Mouse (Mus musculus) intestine, postnatal 0 days (tissue): Measurements from ENCODE around the gene Psg16. TPM values are rescaled to one million over a fixed set of nuclear protein-coding genes. Genes with fewer than 3 reads are reported as not detected.

ENCODE experiments used
- ATAC-seq: fragments of 200-750 bp; cut with Nextera tagmentation; 2 replicates; pipeline ENCODE4 v1.8.0; 2017; ENCODE audit warnings: mild to moderate bottlenecking, moderate TSS enrichment, moderate library complexity
- H3K27ac ChIP-seq: fragments of 300-500 bp; sonication (generic); 2 replicates; pipeline ENCODE4 v1.5.1; 2014; ENCODE audit warnings: mild to moderate bottlenecking, low read depth, low read length, moderate library complexity
- H3K27me3 ChIP-seq: fragments of 300-500 bp; sonication (generic); replicated peaks from 2 replicates; pipeline ENCODE4 v1.6.1; 2014; ENCODE audit warnings: low read length, mixed read lengths; ENCODE audit not compliant: control insufficient read depth, insufficient read depth
- H3K36me3 ChIP-seq: fragments of 300-500 bp; sonication (generic); 2 replicates; pipeline ENCODE4 v1.6.1; 2014; ENCODE audit warnings: mild to moderate bottlenecking, moderate library complexity; ENCODE audit not compliant: control insufficient read depth, insufficient read depth
- H3K4me1 ChIP-seq: fragments of 300-500 bp; sonication (generic); replicated peaks from 2 replicates; pipeline ENCODE4 v1.6.1; 2014; ENCODE audit warnings: antibody characterized with exemption, low read length, mixed read lengths; ENCODE audit not compliant: control insufficient read depth, insufficient read depth
- H3K4me2 ChIP-seq: fragments of 300-500 bp; sonication (generic); replicated peaks from 2 replicates; pipeline ENCODE4 v1.6.1; 2014; ENCODE audit warnings: low read depth, mild to moderate bottlenecking, moderate library complexity
- H3K4me3 ChIP-seq: fragments of 300-500 bp; sonication (generic); 2 replicates; pipeline ENCODE4 v1.5.1; 2014; ENCODE audit warnings: low read depth, low read length
- H3K9ac ChIP-seq: fragments of 300-500 bp; sonication (generic); 2 replicates; pipeline ENCODE4 v1.6.1; 2014; ENCODE audit warnings: mild to moderate bottlenecking, low read depth, low read length
- H3K9me3 ChIP-seq: fragments of 300-500 bp; sonication (generic); 2 replicates; pipeline ENCODE4 v1.6.1; 2016; ENCODE audit warnings: mixed run types; ENCODE audit not compliant: control insufficient read depth
- CTCF ChIP-seq: sonication (generic); IDR thresholded peaks from 2 replicates; pipeline ENCODE4 v1.5.1; 2016; ENCODE audit warnings: low read depth, mild to moderate bottlenecking, control low read depth, antibody characterized with exemption, moderate library complexity
- WGBS: fragments of 180-500 bp; shearing (Covaris S2); extraction: QIAGEN DNeasy Blood & Tissue Kit; methylation state at CpG from one replicate; pipeline ENCODE4 v1.1.7; 2014; 5-methylcytosine and 5-hydroxymethylcytosine counted together
- polyA plus RNA-seq: library from polyadenylated mRNA; unstranded; fragments of >200 nt; fragmentation: Nextera tagmentation; extraction: Ambion mirVana; gene quantifications from 2 replicates; pipeline ENCODE4 v1.2.1, GENCODE M21; 2015

The Psg16 gene
- polyA plus RNA-seq, 1 experiment from 2014 or later, result 0.33 TPM

GRCm38 (mm10) chr7:17156885-17157677, 83.2 kb downstream of the Psg16 start:
- no peak for ATAC-seq
- H3K9ac ChIP-seq, result no peak overlapping the region
- TF ChIP-seq CTCF, result no peak

DNA sequence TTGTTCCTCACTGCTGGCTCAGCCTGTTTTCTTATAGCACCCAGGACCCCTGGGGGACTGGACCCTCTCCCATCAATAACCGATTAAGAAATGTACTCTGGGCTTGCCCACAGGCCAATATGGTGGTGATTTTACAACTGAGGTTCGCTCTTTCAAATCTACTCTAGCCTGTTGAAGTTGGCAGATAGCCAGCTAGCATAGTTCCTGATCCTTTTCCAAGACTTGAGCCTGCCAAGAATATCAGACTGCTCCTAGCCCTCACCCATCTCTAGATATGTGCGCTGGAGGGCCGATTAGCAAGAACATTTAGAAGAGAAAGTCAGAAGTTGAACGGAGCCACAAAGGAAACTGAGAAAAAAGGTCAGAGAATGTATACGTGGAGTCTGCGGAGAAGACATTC, 85.2 kb downstream of the Psg16 start:
- no peak for ATAC-seq
- Histone ChIP-seq H3K4me2 (no peak overlapping the region), H3K27ac (no peak overlapping the region), H3K27me3 (no peaks in the 10 kb centered on the region), H3K4me3 (no peak overlapping the region), H3K4me1 (no peaks in the 10 kb centered on the region), H3K36me3 (no peaks in the 10 kb centered on the region), H3K9ac (no peak overlapping the region), H3K9me3 (no peaks in the 10 kb centered on the region)
- no peak for TF ChIP-seq CTCF
- WGBS, result 79% methylated on average over 7 of the region's 7 CpGs

More at GRCm38 (mm10) chr7:17156885-17157677, 83.2 kb downstream of the Psg16 start:
- Histone ChIP-seq H3K27ac (no peak overlapping the region), H3K4me1 (no peaks in the 10 kb centered on the region), H3K4me3 (no peak overlapping the region), H3K9me3 (no peaks in the 10 kb centered on the region), H3K27me3 (no peaks in the 10 kb centered on the region), H3K36me3 (no peaks in the 10 kb centered on the region), H3K4me2 (no peak overlapping the region)
- WGBS, result 72% methylated on average over 3 of the region's 3 CpGs

- no peak overlapping the region for H3K4me3 ChIP-seq
- WGBS, result 84% methylated on average over 4 of the region's 4 CpGs
- no peaks in the 10 kb centered on the region for H3K27me3 ChIP-seq
- H3K27ac ChIP-seq, result no peak overlapping the region
- no peak for TF ChIP-seq CTCF
- no peaks in the 10 kb centered on the region for H3K9me3 ChIP-seq
- no peak overlapping the region for H3K4me2 ChIP-seq
- no peaks in the 10 kb centered on the region for H3K4me1 ChIP-seq
- H3K36me3 ChIP-seq, result no peaks in the 10 kb centered on the region
- H3K9ac ChIP-seq, result no peak overlapping the region
- no peak for ATAC-seq
These were observed 98.0 kb downstream of the Psg16 start for GRCm38 (mm10) chr7:17171827-17172226.

Other genes starting within 250 kb of the Psg16 start
- 9.2 and 11.2 TPM in 2 replicates for gene Prkd2, start 231.1 kb upstream of the Psg16 start, polyA plus RNA-seq
- 3.4 and 3.7 TPM in 2 replicates for gene Dact3, start 198.7 kb upstream of the Psg16 start, polyA plus RNA-seq
- gene Gng8, start 182.3 kb upstream of the Psg16 start, polyA plus RNA-seq, result 4.7 and 5.3 TPM in 2 replicates
- 1.7 and 1.8 TPM in 2 replicates for gene Ptgir, start 167.6 kb upstream of the Psg16 start, polyA plus RNA-seq
- gene Calm3, start 149.9 kb upstream of the Psg16 start, polyA plus RNA-seq, result 236 and 241 TPM in 2 replicates
- 3.3 and 3.6 TPM in 2 replicates for gene Pnmal2, start 129.4 kb upstream of the Psg16 start, polyA plus RNA-seq
- gene Pnmal1, start 114.4 kb upstream of the Psg16 start, polyA plus RNA-seq, result 2.0 and 2.2 TPM in 2 replicates
- gene Gm42372, start 91.0 kb upstream of the Psg16 start, polyA plus RNA-seq, result 0.09 and 0.10 TPM in 2 replicates
- gene Ccdc8, start 81.3 kb upstream of the Psg16 start, polyA plus RNA-seq, result 3.6 and 4.0 TPM in 2 replicates
- 44.4 and 45.0 TPM in 2 replicates for gene Ppp5c, start 46.1 kb upstream of the Psg16 start, polyA plus RNA-seq
- 15.9 and 18.4 TPM in 2 replicates for gene Hif3a, start 11.6 kb upstream of the Psg16 start, polyA plus RNA-seq
- not detected in 2 replicates for gene Ceacam3, start 76.2 kb downstream of the Psg16 start, polyA plus RNA-seq
- gene Psg29, start 129.4 kb downstream of the Psg16 start, polyA plus RNA-seq, result not detected in 2 replicates